Mouse (Mus musculus) embryonic facial prominence, embryonic 15.5 days (tissue): ENCODE measurements around the gene Zmynd8. TPM values are rescaled to one million over a fixed set of nuclear protein-coding genes. Genes with fewer than 3 reads are reported as not detected.

Experiments used
- ATAC-seq: fragments of 200-750 bp; cut with Nextera tagmentation; 2 replicates; pipeline ENCODE4 v1.8.0; 2017; ENCODE audit warnings: low read depth, moderate TSS enrichment; ENCODE audit not compliant: insufficient number of reproducible peaks, low FRiP score, low TSS enrichment
- H3K27ac ChIP-seq: fragments of 300-500 bp; sonication (generic); replicated peaks from 2 replicates; pipeline ENCODE4 v1.5.1; 2015; ENCODE audit warnings: mild to moderate bottlenecking, inconsistent platforms
- H3K27me3 ChIP-seq: fragments of 300-500 bp; sonication (generic); 2 replicates; pipeline ENCODE4 v1.6.1; 2015; ENCODE audit warnings: inconsistent platforms
- H3K36me3 ChIP-seq: fragments of 300-500 bp; sonication (generic); 2 replicates; pipeline ENCODE4 v1.6.1; 2015; ENCODE audit warnings: mild to moderate bottlenecking, inconsistent platforms
- H3K4me1 ChIP-seq: fragments of 300-500 bp; sonication (generic); 2 replicates; pipeline ENCODE4 v1.6.1; 2015; ENCODE audit warnings: inconsistent platforms
- H3K4me2 ChIP-seq: fragments of 300-500 bp; sonication (generic); replicated peaks from 2 replicates; pipeline ENCODE4 v1.6.1; 2015; ENCODE audit warnings: mild to moderate bottlenecking, inconsistent platforms
- H3K4me3 ChIP-seq: fragments of 300-500 bp; sonication (generic); replicated peaks from 2 replicates; pipeline ENCODE4 v1.5.1; 2015; ENCODE audit warnings: mild to moderate bottlenecking, inconsistent platforms
- H3K9ac ChIP-seq: fragments of 300-500 bp; sonication (generic); 2 replicates; pipeline ENCODE4 v1.6.1; 2015; ENCODE audit warnings: inconsistent platforms
- H3K9me3 ChIP-seq: fragments of 300-500 bp; sonication (generic); replicated peaks from 2 replicates; pipeline ENCODE4 v1.6.1; 2016; ENCODE audit warnings: inconsistent platforms
- WGBS: fragments of 180-500 bp; shearing (Covaris S2); methylation state at CpG from one replicate; pipeline ENCODE4 v1.1.7; 2015; 5-methylcytosine and 5-hydroxymethylcytosine counted together
- microRNA-seq: library from miRNA; unstranded; fragments of <30 nt; microRNA quantifications from one replicate; pipeline ENCODE4, GENCODE M21; 2016; ENCODE audit warnings: borderline number of aligned reads
- polyA plus RNA-seq: library from polyadenylated mRNA; unstranded; fragments of >200 nt; fragmentation: Nextera tagmentation; extraction: Ambion mirVana; gene quantifications from 2 replicates; pipeline ENCODE4 v1.2.1, GENCODE M21; 2015

Zmynd8 gene
- polyA plus RNA-seq, 1 experiment from 2014 or later, result 50.9 TPM

- Histone ChIP-seq H3K9ac (no peak overlapping the region), H3K9me3 (no peaks in the 10 kb centered on the region), H3K4me2 (no peak overlapping the region), H3K4me1 (peaks cover 16% of the 10 kb centered on the region), H3K27ac (no peak overlapping the region), H3K27me3 (no peaks in the 10 kb centered on the region), H3K4me3 (no peak overlapping the region), H3K36me3 (no peaks in the 10 kb centered on the region)
- no peak for ATAC-seq
- WGBS, result 51% methylated on average over 2 of the region's 2 CpGs
Measured at GRCm38 (mm10) chr2:165736297-165736696, 162.5 kb downstream of the Zmynd8 start.

Small RNAs within 50 kb of the gene (microRNA-seq; reads per million reads assigned to microRNA genes)
- gene Gm22692, result not detected

Other genes starting within 250 kb of the Zmynd8 start
- gene Ncoa3, start 93.6 kb upstream of the Zmynd8 start, polyA plus RNA-seq, result 13.3 and 14.7 TPM in 2 replicates